Mouse (Mus musculus): ENCODE data around the gene Fem1a. TPM values are rescaled to one million over a fixed set of nuclear protein-coding genes. Genes with fewer than 3 reads are reported as not detected.

The Fem1a gene
- total and polyA plus RNA-seq, 2 experiments from 2014 or later: 37.1 to 82.1 TPM

- no peak overlapping the region for H3K4me3 ChIP-seq (ENCODE audit: low read depth, low read length)
- TF ChIP-seq EP300 (IDR thresholded peaks at IDR 0.05; ENCODE audit: low read depth): no peak
- no peak for TF ChIP-seq CTCF (IDR thresholded peaks at IDR 0.05; ENCODE audit: low read depth)
- H3K36me3 ChIP-seq (replicated peaks; ENCODE audit: control insufficient read depth, insufficient read depth, low read length): peaks cover 44% of the 10 kb centered on the region
- H3K27me3 ChIP-seq (ENCODE audit: control insufficient read depth, insufficient read depth, low read length): no peaks in the 10 kb centered on the region
- no peak overlapping the region for H3K4me2 ChIP-seq (ENCODE audit: low read depth, low read length)
- no peaks in the 10 kb centered on the region for H3K9me3 ChIP-seq (replicated peaks; ENCODE audit: control insufficient read depth, low read length)
- WGBS: 56% methylated on average over 6 of the region's 6 CpGs
- no peak overlapping the region for H3K27ac ChIP-seq (ENCODE audit: low read depth)
- ATAC-seq (ENCODE audit: insufficient read depth, low read depth): no peak
- DNase-seq (ENCODE audit: low spot score): no peak
- no peak overlapping the region for H3K9ac ChIP-seq (replicated peaks; ENCODE audit: low read depth, low read length)
- peaks cover 12% of the 10 kb centered on the region; the same call in 1 of the 2 replicates for H3K4me1 ChIP-seq (ENCODE audit: control insufficient read depth, insufficient read depth)
These were observed 43.9 kb upstream of the Fem1a start for GRCm38 (mm10) chr17:56212676-56213075.

GRCm38 (mm10) chr17:56214229-56214628, 42.4 kb upstream of the Fem1a start:
- Histone ChIP-seq H3K27me3 (ENCODE audit: control insufficient read depth, insufficient read depth, low read length) (no peaks in the 10 kb centered on the region), H3K36me3 (replicated peaks; ENCODE audit: control insufficient read depth, insufficient read depth, low read length) (peaks cover 29% of the 10 kb centered on the region), H3K4me3 (ENCODE audit: low read depth, low read length) (no peak overlapping the region), H3K27ac (ENCODE audit: low read depth) (no peak overlapping the region), H3K9ac (replicated peaks; ENCODE audit: low read depth, low read length) (no peak overlapping the region), H3K4me1 (ENCODE audit: control insufficient read depth, insufficient read depth) (peaks cover 15% of the 10 kb centered on the region; the same call in 1 of the 2 replicates), H3K9me3 (replicated peaks; ENCODE audit: control insufficient read depth, low read length) (no peaks in the 10 kb centered on the region), H3K4me2 (ENCODE audit: low read depth, low read length) (no peak overlapping the region)
- 85% methylated on average over 1 of the region's 1 CpGs for WGBS
- DNase-seq (ENCODE audit: low spot score) (no peak), ATAC-seq (ENCODE audit: insufficient read depth, low read depth) (no peak)
- TF ChIP-seq CTCF (IDR thresholded peaks at IDR 0.05; ENCODE audit: low read depth) (no peak), EP300 (IDR thresholded peaks at IDR 0.05; ENCODE audit: low read depth) (no peak)

GRCm38 (mm10) chr17:56217670-56218069, 38.9 kb upstream of the Fem1a start:
- peak overlapping the region; percentile 74 for H3K4me3 ChIP-seq (ENCODE audit: low read depth, low read length)
- H3K4me2 ChIP-seq (ENCODE audit: low read depth, low read length): peak overlapping the region; percentile 73
- DNase-seq (ENCODE audit: low spot score): no peak
- H3K27me3 ChIP-seq (ENCODE audit: control insufficient read depth, insufficient read depth, low read length): no peaks in the 10 kb centered on the region
- no peaks in the 10 kb centered on the region for H3K9me3 ChIP-seq (replicated peaks; ENCODE audit: control insufficient read depth, low read length)
- peaks cover 15% of the 10 kb centered on the region; the same call in 1 of the 2 replicates for H3K4me1 ChIP-seq (ENCODE audit: control insufficient read depth, insufficient read depth)
- peak overlapping the region; percentile 81 for H3K9ac ChIP-seq (replicated peaks; ENCODE audit: low read depth, low read length)
- H3K27ac ChIP-seq (ENCODE audit: low read depth): no peak overlapping the region
- 61% methylated on average over 13 of the region's 13 CpGs for WGBS
- TF ChIP-seq CTCF (IDR thresholded peaks at IDR 0.05; ENCODE audit: low read depth) (no peak), EP300 (IDR thresholded peaks at IDR 0.05; ENCODE audit: low read depth) (no peak)
- H3K36me3 ChIP-seq (replicated peaks; ENCODE audit: control insufficient read depth, insufficient read depth, low read length): no peaks in the 10 kb centered on the region; the same call in 1 of the 2 replicates
- no peak for ATAC-seq (ENCODE audit: insufficient read depth, low read depth)

GRCm38 (mm10) chr17:56218377-56219191, 38.0 kb upstream of the Fem1a start, which contains the start of gene Dpp9:
Dpp9 (minus strand) TSS chr17:56218905.
- peak; percentile 99 for ATAC-seq (ENCODE audit: insufficient read depth, low read depth)
- Histone ChIP-seq H3K36me3 (replicated peaks; ENCODE audit: control insufficient read depth, insufficient read depth, low read length) (no peaks in the 10 kb centered on the region; the same call in 1 of the 2 replicates), H3K4me1 (ENCODE audit: control insufficient read depth, insufficient read depth) (peaks cover 15% of the 10 kb centered on the region; the same call in 1 of the 2 replicates), H3K4me2 (ENCODE audit: low read depth, low read length) (peak within 1 kb of the TSS; percentile 73), H3K9me3 (replicated peaks; ENCODE audit: control insufficient read depth, low read length) (no peaks in the 10 kb centered on the region), H3K9ac (replicated peaks; ENCODE audit: low read depth, low read length) (peak within 1 kb of the TSS; percentile 81), H3K27ac (ENCODE audit: low read depth) (peak within 1 kb of the TSS; percentile 90), H3K4me3 (ENCODE audit: low read depth, low read length) (peak within 1 kb of the TSS; percentile 74), H3K27me3 (ENCODE audit: control insufficient read depth, insufficient read depth, low read length) (no peaks in the 10 kb centered on the region)
- TF ChIP-seq EP300 (IDR thresholded peaks at IDR 0.05; ENCODE audit: low read depth): peak; percentile 46; the same call in 1 of the 2 replicates
- TF ChIP-seq CTCF (IDR thresholded peaks at IDR 0.05; ENCODE audit: low read depth): peak; percentile 28
- under 1% methylated on average over 68 of the region's 78 CpGs for WGBS
- DNase-seq (ENCODE audit: low spot score): peak; percentile 99

- peak overlapping the region; percentile 90 for H3K27ac ChIP-seq (ENCODE audit: low read depth)
- WGBS: 38% methylated on average over 12 of the region's 12 CpGs
- peaks cover 15% of the 10 kb centered on the region; the same call in 1 of the 2 replicates for H3K4me1 ChIP-seq (ENCODE audit: control insufficient read depth, insufficient read depth)
- H3K27me3 ChIP-seq (ENCODE audit: control insufficient read depth, insufficient read depth, low read length): no peaks in the 10 kb centered on the region
- no peaks in the 10 kb centered on the region; the same call in 1 of the 2 replicates for H3K36me3 ChIP-seq (replicated peaks; ENCODE audit: control insufficient read depth, insufficient read depth, low read length)
- peak overlapping the region; percentile 73 for H3K4me2 ChIP-seq (ENCODE audit: low read depth, low read length)
- peak overlapping the region; percentile 81; the same call in 1 of the 2 replicates for H3K9ac ChIP-seq (replicated peaks; ENCODE audit: low read depth, low read length)
- peak overlapping the region; percentile 74 for H3K4me3 ChIP-seq (ENCODE audit: low read depth, low read length)
- no peaks in the 10 kb centered on the region for H3K9me3 ChIP-seq (replicated peaks; ENCODE audit: control insufficient read depth, low read length)
- TF ChIP-seq CTCF (IDR thresholded peaks at IDR 0.05; ENCODE audit: low read depth) (no peak), EP300 (IDR thresholded peaks at IDR 0.05; ENCODE audit: low read depth) (no peak)
- DNase-seq (ENCODE audit: low spot score) (no peak), ATAC-seq (ENCODE audit: insufficient read depth, low read depth) (no peak)
These were observed 37.4 kb upstream of the Fem1a start for GRCm38 (mm10) chr17:56219251-56219650.
